ENCODE assay signal across 8 mouse cellular contexts in the genomic region with DNA sequence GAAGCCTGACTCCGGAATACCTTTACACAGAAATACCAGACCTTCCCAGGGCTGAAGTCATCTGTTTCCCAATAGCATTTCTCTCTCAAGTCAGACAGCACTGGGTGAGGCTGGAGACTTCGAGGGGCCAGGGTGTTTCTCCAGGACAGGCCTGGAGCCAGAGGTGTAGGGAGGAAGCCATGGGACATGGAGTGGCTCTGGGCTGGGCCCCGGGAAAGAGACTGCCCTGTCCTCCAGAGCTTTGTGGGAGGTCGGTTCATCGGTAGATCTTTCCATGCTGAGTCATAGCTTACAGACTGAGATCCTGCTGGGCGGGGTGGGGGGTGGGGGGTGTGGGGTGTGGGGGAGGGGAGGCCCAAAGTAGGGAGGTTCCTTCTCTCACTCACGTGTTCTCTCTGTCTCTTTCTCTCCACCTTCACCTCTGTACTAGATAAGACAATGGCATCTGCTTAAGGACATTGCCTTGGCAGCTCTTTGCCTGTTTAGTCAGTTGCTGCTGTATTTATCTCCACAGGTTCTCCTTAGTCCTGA. TPM values are rescaled to one million over a fixed set of nuclear protein-coding genes. Genes with fewer than 3 reads are reported as not detected.
DNase-seq lines count a peak whose midpoint lies in the region; ATAC-seq lines count a peak whose summit lies in the region.

No protein-coding gene starts in this region.

- DNase-seq in gastrocnemius, adult 18-20 months (ENCODE audit: low spot score), result peak; percentile 34
- no peak for DNase-seq in gastrocnemius, postnatal 10 days
- DNase-seq in adrenal gland, postnatal 14 days, result peak; percentile 60
- peak; percentile 56 to 64 for DNase-seq in heart, postnatal 36 days
- DNase-seq in forebrain, embryonic 11.5 days (ENCODE audit: low spot score), result no peak
- no peak for DNase-seq in left cerebral cortex, adult 9 months (ENCODE audit: low spot score in 2 of 2)
- no peak for DNase-seq in cerebellum, adult 9-11 months

- ATAC-seq in forebrain, embryonic 11.5 days (replicated peaks; ENCODE audit: low FRiP score), result no peak

- no peaks in the 10 kb centered on the region for H3K36me3 ChIP-seq in megakaryocyte, embryonic 14.5 days (replicated peaks; ENCODE audit: low read length)
- no peaks in the 10 kb centered on the region for H3K36me3 ChIP-seq in forebrain, embryonic 11.5 days (ENCODE audit: control insufficient read depth, insufficient read depth, low read length)

- H3K9me3 ChIP-seq in megakaryocyte, embryonic 14.5 days, result no peaks in the 10 kb centered on the region
- no peaks in the 10 kb centered on the region for H3K9me3 ChIP-seq in forebrain, embryonic 11.5 days (ENCODE audit: control insufficient read depth, low read length)

- H3K27me3 ChIP-seq in megakaryocyte, embryonic 14.5 days (replicated peaks), result no peaks in the 10 kb centered on the region
- H3K27me3 ChIP-seq in forebrain, embryonic 11.5 days (ENCODE audit: control insufficient read depth, insufficient read depth, low read length), result no peaks in the 10 kb centered on the region

- H3K4me3 ChIP-seq in megakaryocyte, embryonic 14.5 days (replicated peaks), result peak overlapping the region; percentile 59
- no peak overlapping the region for H3K4me3 ChIP-seq in forebrain, embryonic 11.5 days (ENCODE audit: low read depth, low read length)

- no peak overlapping the region for H3K4me2 ChIP-seq in forebrain, embryonic 11.5 days (ENCODE audit: low read depth, low read length, severe bottlenecking)

- 38% methylated on average over 7 of the region's 7 CpGs for WGBS in forebrain, embryonic 11.5 days

- intact Hi-C loops in heart, postnatal 36 days (cut with DNase I), result no loop called here

- H3K9ac ChIP-seq in forebrain, embryonic 11.5 days (ENCODE audit: low read length), result no peak overlapping the region

- no peak overlapping the region for H3K27ac ChIP-seq in forebrain, embryonic 11.5 days (ENCODE audit: low read depth, low read length)

- peaks cover 27% of the 10 kb centered on the region for H3K4me1 ChIP-seq in megakaryocyte, embryonic 14.5 days
- H3K4me1 ChIP-seq in forebrain, embryonic 11.5 days (replicated peaks; ENCODE audit: control insufficient read depth, insufficient read depth, low read length), result no peaks in the 10 kb centered on the region

RNA-seq across cellular contexts. Expression of a gene that starts 27.5 kb away (rescaled TPM):
- 10 to 100 TPM; 27.3 to 35.3 TPM for total RNA-seq in gastrocnemius, adult 18-20 months (2021)
- 100 to 1,000 TPM; 104 to 118 TPM for total RNA-seq in gastrocnemius, postnatal 10 days (2021)
- 110 and 152 TPM in 2 replicates for total RNA-seq in adrenal gland, postnatal 14 days (2021)
- 100 to 1,000 TPM; 120 to 139 TPM for total RNA-seq in heart, postnatal 36 days (2021)
- 1.3 and 13.6 TPM in 2 replicates for polyA plus RNA-seq in megakaryocyte, embryonic 14.5 days (2012; ENCODE audit: insufficient read depth, low replicate concordance)
- 15.4 and 18.8 TPM in 2 replicates for polyA plus RNA-seq in forebrain, embryonic 11.5 days (2014; fragmentation: Nextera tagmentation; extraction: Ambion mirVana)

RNA-seq across cellular contexts. Expression of a gene that starts 28.1 kb away (rescaled TPM):
- under 1 TPM in 1 of 2 experiments, not detected in 1; 0.34 TPM for total RNA-seq in gastrocnemius, adult 18-20 months (2021)
- total RNA-seq in gastrocnemius, postnatal 10 days (2021), result 1 to 10 TPM; 1.0 to 1.2 TPM
- total RNA-seq in adrenal gland, postnatal 14 days (2021), result 0.67 and 1.9 TPM in 2 replicates
- 1 to 10 TPM in 1 of 2 experiments, under 1 TPM in 1; 0.97 to 1.0 TPM for total RNA-seq in heart, postnatal 36 days (2021)
- polyA plus RNA-seq in megakaryocyte, embryonic 14.5 days (2012; ENCODE audit: insufficient read depth, low replicate concordance), result 1.2 TPM in 1 of 2 replicates, not detected in the other
- polyA plus RNA-seq in forebrain, embryonic 11.5 days (2014; fragmentation: Nextera tagmentation; extraction: Ambion mirVana), result 0.63 and 1.3 TPM in 2 replicates

RNA-seq across cellular contexts. Expression of a gene that starts 56.4 kb away (rescaled TPM):
- 1 to 10 TPM; 2.4 TPM for total RNA-seq in gastrocnemius, adult 18-20 months (2021)
- total RNA-seq in gastrocnemius, postnatal 10 days (2021), result 1 to 10 TPM; 4.9 to 5.2 TPM
- total RNA-seq in adrenal gland, postnatal 14 days (2021), result 6.6 and 7.3 TPM in 2 replicates
- total RNA-seq in heart, postnatal 36 days (2021), result 1 to 10 TPM; 4.4 to 4.5 TPM
- 0.62 TPM in 1 of 2 replicates, not detected in the other for polyA plus RNA-seq in megakaryocyte, embryonic 14.5 days (2012; ENCODE audit: insufficient read depth, low replicate concordance)
- 8.9 and 9.1 TPM in 2 replicates for polyA plus RNA-seq in forebrain, embryonic 11.5 days (2014; fragmentation: Nextera tagmentation; extraction: Ambion mirVana)

Comparison
In these comparisons a context has a peak if more than half of its experiments do, and no peak if none do; other contexts are left out.
1. DNase-seq: peak in gastrocnemius, adult 18-20 months (single experiment), adrenal gland, postnatal 14 days (single experiment) and heart, postnatal 36 days (2 of 2); none in gastrocnemius, postnatal 10 days (single experiment), forebrain, embryonic 11.5 days (single experiment), left cerebral cortex, adult 9 months (0 of 2) and cerebellum, adult 9-11 months (single experiment).